Mouse (Mus musculus): ENCODE results near the gene Lbh.
A peak's percentile ranks its signal among the peaks of the same experiment; 100 is the strongest.

Lbh gene

DNA sequence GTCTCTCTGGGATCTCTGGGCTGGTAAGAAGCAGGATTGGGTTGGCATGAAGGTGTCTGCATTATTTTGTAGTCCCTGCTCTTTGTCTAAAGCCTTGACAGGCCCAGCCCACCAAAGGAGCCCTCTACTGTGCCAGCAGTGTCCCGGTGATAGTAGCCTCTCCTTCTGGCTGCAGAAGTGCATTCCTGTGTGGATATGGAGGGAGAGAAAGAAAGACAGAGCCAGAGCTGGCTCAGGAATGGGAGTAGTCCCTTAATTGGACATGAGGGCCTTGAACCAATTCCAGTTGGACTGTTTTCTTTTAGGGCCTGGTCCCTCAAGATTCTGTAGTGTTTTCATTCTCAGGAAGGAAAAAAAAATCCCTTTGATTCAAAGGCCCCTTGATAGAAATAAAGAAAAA is 6.4 kb upstream of the Lbh start:
- DNase-seq = no peak

- no peak for DNase-seq
Measured at GRCm38 (mm10) chr17:72914082-72914481, 4.0 kb upstream of the Lbh start.

GRCm38 (mm10) chr17:72917241-72918030 is 669 bp upstream of the Lbh start:
- peak in 1 of 2 experiments; percentile 55 for DNase-seq

DNA sequence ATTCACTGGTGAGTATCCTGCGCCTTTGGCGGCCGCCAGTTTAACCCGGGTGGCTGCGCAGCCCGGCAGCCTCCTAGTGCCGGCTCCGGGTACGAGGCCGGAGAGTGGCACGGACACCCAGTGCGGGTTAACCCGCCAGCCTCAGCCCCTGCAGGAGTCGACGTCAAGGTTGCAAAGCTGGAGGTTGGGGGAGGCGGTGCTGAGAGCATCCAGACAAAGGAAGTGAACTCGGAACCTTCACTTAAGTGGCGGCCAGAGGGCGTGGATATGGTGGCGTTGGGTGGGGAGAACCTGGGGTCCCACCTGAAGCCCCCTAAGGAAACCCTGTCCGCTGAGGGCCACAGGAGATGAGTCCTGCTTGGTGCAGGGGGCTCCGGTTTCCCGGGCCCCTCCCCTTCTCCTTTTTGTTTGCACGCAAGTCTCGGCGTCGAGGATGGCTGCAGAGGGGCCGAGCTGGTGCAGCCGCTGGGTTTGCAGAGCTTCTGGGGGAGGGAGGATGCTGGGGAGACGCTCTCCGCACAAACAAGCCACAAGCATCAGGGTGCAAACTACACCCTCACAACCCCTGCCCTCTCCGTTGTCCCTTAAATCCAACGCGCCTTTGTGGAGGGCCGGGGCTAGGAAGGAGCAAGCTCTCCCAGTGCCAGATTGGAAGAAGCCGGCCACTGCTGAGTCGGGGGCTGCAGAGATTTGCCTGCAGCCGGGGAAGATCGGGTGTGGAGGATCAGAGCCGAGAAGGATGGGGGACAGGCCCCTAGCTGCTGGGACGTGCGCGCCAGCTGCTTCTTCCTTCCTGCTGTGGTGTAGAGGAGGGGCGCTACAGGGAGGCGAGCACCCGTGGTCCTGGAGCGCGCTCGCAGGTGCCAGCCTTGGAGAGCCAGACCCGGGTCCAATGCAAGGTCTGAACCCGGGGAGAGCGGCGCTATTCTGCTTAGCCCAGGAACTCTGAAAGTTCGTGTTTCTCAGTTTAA is 751 bp downstream of the Lbh start:
- DNase-seq = peak in 1 of 2 experiments; percentile 33

- DNase-seq = no peak
Measured at GRCm38 (mm10) chr17:72919641-72920040, 1.5 kb downstream of the Lbh start.

GRCm38 (mm10) chr17:72920430-72920829 is 2.3 kb downstream of the Lbh start:
- peak in 1 of 2 experiments; percentile 40 for DNase-seq

DNA sequence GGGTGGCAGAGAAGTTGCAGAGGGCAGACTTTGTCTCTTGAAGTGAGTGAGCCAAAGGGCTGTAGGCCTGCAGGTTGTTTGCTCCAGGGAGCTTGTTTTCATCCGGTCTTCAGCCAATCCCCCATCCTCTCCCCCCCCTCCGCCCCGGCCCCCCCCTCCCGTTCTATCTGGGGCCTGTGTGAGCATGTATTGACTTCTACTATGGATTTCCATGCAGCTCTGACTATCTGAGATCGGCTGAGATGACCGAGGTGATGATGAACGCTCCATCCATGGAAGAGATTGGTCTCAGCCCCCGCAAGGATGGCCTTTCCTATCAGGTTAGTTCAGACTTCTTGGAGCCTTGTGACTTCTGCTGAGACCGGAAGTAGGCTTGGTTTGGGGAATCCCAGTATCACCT is 2.9 kb downstream of the Lbh start:
- DNase-seq = no peak

DNA sequence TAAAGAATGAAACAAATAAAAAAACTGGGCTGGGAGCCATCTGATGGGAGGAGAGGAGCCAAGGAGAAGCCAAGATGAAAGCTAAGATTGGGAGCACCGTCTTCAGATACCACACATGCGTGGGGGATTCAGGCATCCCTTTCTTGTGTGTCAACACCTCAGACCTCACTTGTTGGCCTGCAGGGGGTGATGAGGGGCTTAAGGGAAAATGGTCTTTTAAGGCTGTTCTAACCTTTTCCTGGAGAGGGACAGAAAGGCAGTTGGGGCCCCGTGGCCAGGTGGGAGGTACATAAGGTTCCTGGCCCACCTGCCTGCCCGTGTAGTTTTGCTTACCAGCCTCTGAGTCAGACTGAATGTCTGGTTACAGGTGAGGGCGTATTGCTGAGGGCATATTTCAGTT is 4.1 kb downstream of the Lbh start:
- no peak for DNase-seq

DNA sequence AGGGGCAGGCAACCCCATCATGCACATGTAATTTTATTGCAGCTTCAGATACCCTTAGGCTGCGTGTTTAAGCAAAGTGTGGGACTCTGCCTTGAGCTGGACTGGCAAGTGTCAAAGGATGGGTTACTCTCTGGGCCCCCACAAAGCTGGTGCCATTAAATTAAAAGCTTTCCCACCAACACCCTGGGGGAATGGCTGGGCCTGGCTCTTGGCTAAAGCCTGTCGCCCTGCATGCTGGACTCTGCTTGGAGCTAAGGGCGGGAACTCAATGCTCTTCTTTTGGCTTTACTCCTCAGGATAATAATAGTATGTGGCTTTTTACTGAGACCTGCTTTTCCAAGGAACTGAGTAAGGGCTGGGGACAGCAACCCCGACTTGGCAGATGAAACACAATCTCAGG is 5.2 kb downstream of the Lbh start:
- no peak for DNase-seq

DNA sequence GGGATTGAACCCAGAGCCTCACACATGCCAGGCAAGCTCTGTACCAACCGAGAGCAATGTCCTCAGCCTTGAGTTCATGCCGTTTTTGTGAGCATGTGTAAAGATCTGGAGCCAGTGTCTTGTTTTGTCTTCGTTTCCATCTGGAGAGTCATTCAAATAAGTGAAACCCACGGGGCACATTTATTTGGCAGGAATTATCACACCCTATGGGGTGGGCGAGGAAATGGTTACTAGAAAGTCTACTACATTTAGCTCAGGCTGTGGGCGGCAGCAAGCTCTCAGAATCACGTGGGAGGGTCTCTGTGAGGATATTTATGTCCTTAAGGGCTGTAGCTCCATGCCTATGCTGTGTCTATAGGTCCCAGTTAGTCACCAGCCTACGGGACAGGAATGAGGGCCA is 6.2 kb downstream of the Lbh start:
- no peak for DNase-seq

GRCm38 (mm10) chr17:72925111-72925510 is 7.0 kb downstream of the Lbh start:
- peak; percentile 52 to 54 for DNase-seq

DNA sequence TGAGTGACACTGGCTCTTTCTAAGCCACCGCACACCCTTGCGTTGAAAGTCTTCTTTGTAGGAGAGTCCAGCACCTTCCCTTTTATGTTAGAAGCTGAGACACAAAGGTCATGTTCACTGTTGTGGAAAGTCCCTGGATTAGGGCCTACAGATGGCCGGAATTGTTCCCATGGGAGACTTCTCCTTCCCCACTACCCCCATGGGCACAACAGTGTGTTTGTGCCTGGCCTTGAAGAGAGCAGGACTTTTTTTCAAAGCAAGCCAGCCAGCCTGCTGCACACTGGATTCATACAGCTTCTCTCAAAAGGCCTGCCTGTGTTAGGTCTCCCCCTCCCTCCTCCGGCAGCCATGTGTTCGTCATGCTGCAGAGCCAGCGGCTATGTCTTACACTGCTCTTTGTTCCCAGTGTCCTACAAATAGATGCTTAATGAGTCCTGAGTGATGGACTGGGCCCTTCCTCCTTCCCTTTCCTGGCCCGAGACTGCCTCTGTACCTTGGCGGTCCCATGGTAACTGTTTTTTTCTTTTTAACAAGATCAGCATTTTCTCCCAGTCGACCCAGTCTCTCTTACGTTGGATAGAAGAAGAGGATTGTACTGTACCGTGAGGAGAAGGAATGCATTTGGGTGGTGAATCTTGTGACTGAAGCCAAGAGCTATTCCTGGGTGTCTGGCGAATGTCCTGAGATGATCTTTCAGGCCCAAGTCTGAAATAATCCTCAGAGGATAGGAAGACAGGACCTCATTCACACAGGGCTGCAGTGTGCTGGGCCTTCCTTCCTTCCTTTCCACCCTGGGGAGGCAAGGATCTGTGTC is 7.9 kb downstream of the Lbh start:
- DNase-seq = peak; percentile 56 to 57

DNA sequence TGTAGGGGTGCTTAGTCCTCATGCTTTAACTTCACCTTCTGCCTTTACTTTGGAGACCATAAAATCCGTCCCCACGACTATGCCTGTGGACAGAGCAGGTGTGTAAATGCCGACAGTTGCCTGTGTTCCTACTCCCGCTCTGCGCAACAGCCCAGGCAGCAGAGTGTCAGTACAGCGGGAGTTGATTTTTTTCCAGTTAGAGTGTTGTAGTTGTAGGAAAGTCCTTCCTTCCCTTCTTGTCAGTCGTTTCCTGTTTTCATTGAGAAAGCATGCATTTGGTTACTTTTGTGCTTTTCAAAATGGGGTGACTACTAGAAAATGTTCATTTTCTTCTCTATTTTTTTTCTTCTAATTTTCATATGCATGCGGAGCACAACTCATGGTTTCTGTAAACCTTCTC is 8.9 kb downstream of the Lbh start:
- DNase-seq = no peak

- no peak for DNase-seq
Measured at GRCm38 (mm10) chr17:72933116-72933515, 15.0 kb downstream of the Lbh start.

- no peak for DNase-seq
Measured at GRCm38 (mm10) chr17:72934146-72934545, 16.0 kb downstream of the Lbh start.

DNA sequence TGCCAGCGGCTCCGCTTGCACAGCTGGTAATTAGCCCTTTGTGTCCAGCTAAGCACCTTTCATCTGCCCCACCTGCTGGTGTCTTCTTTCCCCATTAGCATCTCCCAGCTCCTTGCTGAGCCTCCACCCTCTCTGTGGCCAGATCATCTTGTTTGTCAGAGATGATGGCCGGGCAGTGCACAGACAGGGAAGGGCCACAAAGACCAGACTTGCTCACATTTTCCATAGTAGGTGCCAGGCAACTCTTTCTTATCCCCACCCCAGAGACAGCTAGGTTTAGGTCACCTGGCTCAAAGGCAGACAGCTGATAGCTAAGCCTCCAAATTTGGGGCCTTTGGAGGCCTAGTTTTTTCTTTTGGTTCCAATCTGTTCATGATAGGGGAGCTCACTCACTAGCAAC is 16.5 kb downstream of the Lbh start:
- DNase-seq = no peak

DNA sequence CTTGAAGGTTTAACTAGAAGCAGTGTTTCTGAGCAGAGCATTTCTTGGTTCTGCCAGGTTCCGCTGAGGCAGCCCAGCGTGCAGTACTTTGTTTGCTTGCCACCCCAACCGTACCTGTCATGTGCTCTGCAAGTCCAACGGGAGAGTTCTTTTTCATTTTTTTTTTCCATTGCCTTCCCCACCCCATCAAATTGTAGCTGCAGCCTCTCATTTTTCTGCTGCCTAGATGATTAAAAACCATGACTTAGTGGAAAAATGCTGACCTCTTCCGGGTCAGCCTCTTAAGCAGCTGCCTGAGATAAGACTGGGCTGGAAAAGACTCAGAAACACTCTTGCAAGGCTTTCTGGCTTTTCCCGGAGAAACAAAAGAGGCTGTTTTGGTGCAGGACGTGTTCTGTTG is 17.8 kb downstream of the Lbh start:
- peak; percentile 27 to 47 for DNase-seq

DNA sequence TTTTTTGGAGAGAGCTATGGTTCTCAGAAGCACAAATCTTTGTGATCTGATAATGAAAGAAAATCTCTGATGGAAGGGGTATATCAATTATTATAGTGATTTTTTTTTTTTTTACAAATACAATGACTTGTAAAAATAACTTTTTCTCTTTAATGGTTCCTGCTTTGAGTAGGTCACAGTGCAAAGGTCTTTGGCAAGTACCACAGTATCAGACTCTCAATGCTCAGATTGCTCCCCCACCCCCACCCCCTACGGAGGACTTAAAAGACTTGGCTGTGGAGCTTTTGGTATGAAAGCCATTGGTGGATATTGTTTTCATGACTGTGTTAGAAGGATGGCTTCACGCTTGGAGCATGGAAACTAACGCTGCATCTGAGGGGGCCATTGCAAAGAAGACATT is 18.2 kb downstream of the Lbh start:
- DNase-seq = no peak

DNA sequence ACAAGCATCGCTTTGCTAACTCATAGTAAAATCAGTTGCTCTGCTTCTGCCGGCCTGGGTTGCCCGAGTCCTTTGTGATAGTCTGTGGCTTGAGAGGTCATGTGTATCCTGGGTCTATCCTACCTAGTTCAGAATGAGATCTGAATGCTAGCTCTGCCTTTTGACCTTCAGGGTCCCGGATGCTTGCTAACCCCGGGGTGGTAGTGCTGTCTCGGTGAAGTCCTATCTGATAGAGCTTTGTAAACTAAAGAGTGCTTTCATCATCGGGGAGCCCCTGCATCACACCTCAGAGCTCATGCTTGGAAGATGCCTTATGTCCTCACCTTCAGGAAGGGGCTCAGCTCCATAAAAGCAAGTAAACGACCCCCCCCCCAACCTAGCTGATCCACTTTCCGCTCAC is 19.1 kb downstream of the Lbh start:
- DNase-seq = no peak

GRCm38 (mm10) chr17:72938026-72938795 is 20.1 kb downstream of the Lbh start:
- no peak for DNase-seq

GRCm38 (mm10) chr17:72938871-72939568 is 20.9 kb downstream of the Lbh start:
- no peak for DNase-seq

- no peak for DNase-seq
Measured at GRCm38 (mm10) chr17:72939569-72939899, 21.4 kb downstream of the Lbh start.

All from kidney, adult 8-10 months (tissue).